In genomic region chr14:34819919-34820652, GRCm38 (mm10) we compare ENCODE assay signal across 8 mouse cellular contexts. TPM values are rescaled to one million over a fixed set of nuclear protein-coding genes. Genes with fewer than 3 reads are reported as not detected.
DNase-seq lines count a peak whose midpoint lies in the region; ATAC-seq and TF ChIP-seq lines count a peak whose summit lies in the region.

Gene Grid1, plus strand, starts transcription at chr14:34820108.

- H3K4me2 ChIP-seq in heart, embryonic 14.5 days (ENCODE audit: low read length): peak within 1 kb of the TSS; percentile 93
- peak within 1 kb of the TSS; percentile 91 for H3K4me2 ChIP-seq in kidney, embryonic 14.5 days (replicated peaks; ENCODE audit: low read depth, low read length)

- 1% methylated on average over 70 of the region's 96 CpGs for WGBS in heart, embryonic 14.5 days
- under 1% methylated on average over 79 of the region's 96 CpGs for WGBS in forebrain, embryonic 10.5 days
- under 1% methylated on average over 64 of the region's 96 CpGs for WGBS in kidney, embryonic 14.5 days
- 2% methylated on average over 93 of the region's 96 CpGs for WGBS in small intestine, adult 2 months

- no peak for TF ChIP-seq POLR2A in small intestine, adult 2 months (IDR thresholded peaks at IDR 0.05; ENCODE audit: low read depth, low read length)

- H3K9ac ChIP-seq in heart, embryonic 14.5 days (ENCODE audit: low read length): peak within 1 kb of the TSS; percentile 44
- peak within 1 kb of the TSS; percentile 48; the same call in 1 of the 2 replicates for H3K9ac ChIP-seq in kidney, embryonic 14.5 days (ENCODE audit: low read depth, low read length)

- intact Hi-C loops in gastrocnemius, postnatal 14 days (cut with DNase I; ENCODE audit: low total_unique reads): loop anchor here (5.0 kb wide), 1 partner anchor 287 kb away; no protein-coding TSS in a partner anchor

- TF ChIP-seq CTCF in small intestine, adult 2 months (IDR thresholded peaks at IDR 0.05; ENCODE audit: extremely low read depth, insufficient read length, insufficient replicate concordance, low read depth, low read length): no peak

- H3K27ac ChIP-seq in heart, embryonic 14.5 days (replicated peaks in 1 of 2; ENCODE audit: control insufficient read depth in 1 of 2, insufficient read depth in 1 of 2, low read depth in 2 of 2, low read length in 2 of 2): no peak within 1 kb of the TSS
- peak within 1 kb of the TSS; percentile 77 for H3K27ac ChIP-seq in forebrain, embryonic 10.5 days
- H3K27ac ChIP-seq in kidney, embryonic 14.5 days (ENCODE audit: low read depth, low read length): no peak within 1 kb of the TSS
- no peak within 1 kb of the TSS for H3K27ac ChIP-seq in small intestine, adult 2 months (ENCODE audit: insufficient read depth, low read depth, low read length)

- no peaks in the 10 kb centered on the region for H3K36me3 ChIP-seq in heart, embryonic 14.5 days (ENCODE audit: control insufficient read depth, insufficient read depth, low read length)
- no peaks in the 10 kb centered on the region for H3K36me3 ChIP-seq in forebrain, embryonic 10.5 days (replicated peaks)
- no peaks in the 10 kb centered on the region for H3K36me3 ChIP-seq in kidney, embryonic 14.5 days (ENCODE audit: control insufficient read depth, insufficient read depth, low read length)
- H3K36me3 ChIP-seq in small intestine, adult 2 months (ENCODE audit: control insufficient read depth, insufficient read depth, low read length): no peaks in the 10 kb centered on the region

- peaks cover 94% of the 10 kb centered on the region for H3K27me3 ChIP-seq in heart, embryonic 14.5 days (ENCODE audit: control insufficient read depth, insufficient read depth, low read length)
- H3K27me3 ChIP-seq in forebrain, embryonic 10.5 days (ENCODE audit: poor library complexity, severe bottlenecking): peaks cover 99% of the 10 kb centered on the region
- peaks cover 85% of the 10 kb centered on the region for H3K27me3 ChIP-seq in kidney, embryonic 14.5 days (ENCODE audit: control insufficient read depth, insufficient read depth, low read length)
- H3K27me3 ChIP-seq in small intestine, adult 2 months (ENCODE audit: control insufficient read depth, insufficient read depth, low read length): peaks cover 59% of the 10 kb centered on the region

- H3K4me1 ChIP-seq in heart, embryonic 14.5 days (ENCODE audit: control insufficient read depth in 2 of 2, insufficient read depth in 2 of 2, low read length in 2 of 2): peaks cover 5 to 24% of the 10 kb centered on the region in 2 experiments; a peak in 3 of 4 replicates
- peaks cover 40% of the 10 kb centered on the region for H3K4me1 ChIP-seq in forebrain, embryonic 10.5 days
- 0 out of 2 replicates have a peak, but pooled peaks cover 8% of the 10 kb centered on the region for H3K4me1 ChIP-seq in kidney, embryonic 14.5 days (ENCODE audit: control insufficient read depth, insufficient read depth, low read length)
- H3K4me1 ChIP-seq in small intestine, adult 2 months (ENCODE audit: control insufficient read depth, insufficient read depth, insufficient read length, low read length): peaks cover 6% of the 10 kb centered on the region; the same call in 1 of the 2 replicates

- peak within 1 kb of the TSS; percentile 46 to 56 for H3K4me3 ChIP-seq in heart, embryonic 14.5 days (ENCODE audit: control insufficient read depth in 1 of 2, insufficient read depth in 1 of 2, low read depth in 1 of 2, low read length in 2 of 2)
- H3K4me3 ChIP-seq in forebrain, embryonic 10.5 days: peak within 1 kb of the TSS; percentile 70
- H3K4me3 ChIP-seq in kidney, embryonic 14.5 days (ENCODE audit: low read length): peak within 1 kb of the TSS; percentile 49
- peak within 1 kb of the TSS; percentile 29 for H3K4me3 ChIP-seq in small intestine, adult 2 months (ENCODE audit: low read depth, low read length)

- H3K9me3 ChIP-seq in heart, embryonic 14.5 days (ENCODE audit: control insufficient read depth, low read length): no peaks in the 10 kb centered on the region
- no peaks in the 10 kb centered on the region for H3K9me3 ChIP-seq in forebrain, embryonic 10.5 days
- no peaks in the 10 kb centered on the region for H3K9me3 ChIP-seq in kidney, embryonic 14.5 days (ENCODE audit: control insufficient read depth, low read length)

- no peak for DNase-seq in heart, adult 18-20 months
- DNase-seq in adrenal gland, adult 2 months: peak; percentile 34
- DNase-seq in forebrain, embryonic 10.5 days (ENCODE audit: extremely low spot score, low spot score): peak; percentile 60
- peak; percentile 10 for DNase-seq in liver
- no peak for DNase-seq in gastrocnemius, postnatal 14 days

- no peak for ATAC-seq in heart, embryonic 14.5 days (ENCODE audit: insufficient number of reproducible peaks, insufficient read depth, low FRiP score, low read depth)
- ATAC-seq in kidney, embryonic 14.5 days (ENCODE audit: low FRiP score, low TSS enrichment): peak; percentile 71

RNA-seq across cellular contexts. Expression of gene Grid1, which starts in this region (rescaled TPM):
- polyA plus RNA-seq in heart, embryonic 14.5 days (2014; fragmentation: Nextera tagmentation; extraction: Ambion mirVana): 0.46 and 0.81 TPM in 2 replicates
- not detected for total RNA-seq in heart, adult 18-20 months (2021)
- total RNA-seq in adrenal gland, adult 2 months (2021): under 1 TPM; 0.62 to 0.63 TPM
- polyA plus RNA-seq in adrenal gland, adult 2 months (2012; rRNA removed): 0.12 and 0.18 TPM in 2 replicates
- polyA plus RNA-seq in forebrain, embryonic 10.5 days (2016; fragmentation: Nextera tagmentation; extraction: Ambion mirVana): 0.06 and 0.24 TPM in 2 replicates
- polyA plus RNA-seq in kidney, embryonic 14.5 days (2014; fragmentation: Nextera tagmentation; extraction: Ambion mirVana): 0.51 and 0.76 TPM in 2 replicates
- not detected in 2 replicates for polyA plus RNA-seq in small intestine, adult 2 months (2012; rRNA removed)
- under 1 TPM; 0.04 to 0.24 TPM for total RNA-seq in gastrocnemius, postnatal 14 days (2021)

Comparison
In these comparisons a context has a peak if more than half of its experiments do, and no peak if none do; other contexts are left out.
1. Peak in DNase-seq in adrenal gland, adult 2 months; RNA of the gene not detected or under 1 TPM.
2. Peak in DNase-seq, H3K4me3 ChIP-seq and H3K27ac ChIP-seq in forebrain, embryonic 10.5 days; RNA of the gene not detected or under 1 TPM.
3. Peak in ATAC-seq, H3K4me3 ChIP-seq, H3K9ac ChIP-seq and H3K4me2 ChIP-seq in kidney, embryonic 14.5 days; RNA of the gene not detected or under 1 TPM.